Mouse (Mus musculus) limb, embryonic 14.5 days (tissue): Measurements from ENCODE around the gene Gje1. TPM values are rescaled to one million over a fixed set of nuclear protein-coding genes. Genes with fewer than 3 reads are reported as not detected.

Experiments used
- ATAC-seq: fragments of 200-750 bp; cut with Nextera tagmentation; 2 replicates; pipeline ENCODE4 v1.8.0; 2017; ENCODE audit warnings: low read depth, moderate number of reproducible peaks, moderate TSS enrichment; ENCODE audit not compliant: low FRiP score
- DNase-seq: peaks from one replicate; pipeline ENCODE4 v3.0.0-alpha.2; 2015; ENCODE audit warnings: low spot score
- H3K27ac ChIP-seq: fragments of 300-500 bp; sonication (generic); replicated peaks from 2 replicates; pipeline ENCODE4 v1.5.1; 2014; ENCODE audit warnings: low read depth, mild to moderate bottlenecking, low read length, moderate library complexity, mixed read lengths
- H3K27me3 ChIP-seq: fragments of 300-500 bp; sonication (generic); 2 replicates; pipeline ENCODE4 v1.6.1; 2014; ENCODE audit warnings: low read length, mixed read lengths; ENCODE audit not compliant: control insufficient read depth, insufficient read depth
- H3K36me3 ChIP-seq: fragments of 300-500 bp; sonication (generic); 2 replicates; pipeline ENCODE4 v1.6.1; 2014; ENCODE audit warnings: mild to moderate bottlenecking, low read length, moderate library complexity, mixed read lengths; ENCODE audit not compliant: control insufficient read depth, insufficient read depth
- H3K4me1 ChIP-seq: fragments of 300-500 bp; sonication (generic); 2 replicates; pipeline ENCODE4 v1.6.1; 2014; ENCODE audit warnings: antibody characterized with exemption, low read length, mixed read lengths; ENCODE audit not compliant: control insufficient read depth, insufficient read depth
- H3K4me2 ChIP-seq: fragments of 300-500 bp; sonication (generic); replicated peaks from 2 replicates; pipeline ENCODE4 v1.6.1; 2014; ENCODE audit warnings: low read depth, mild to moderate bottlenecking, low read length, moderate library complexity; ENCODE audit not compliant: severe bottlenecking
- H3K4me3 ChIP-seq: fragments of 300-500 bp; sonication (generic); replicated peaks from 2 replicates; pipeline ENCODE4 v1.5.1; 2014; ENCODE audit warnings: low read length
- H3K9ac ChIP-seq: fragments of 300-500 bp; sonication (generic); 2 replicates; pipeline ENCODE4 v1.6.1; 2014; ENCODE audit warnings: mild to moderate bottlenecking, low read depth, low read length, moderate library complexity; ENCODE audit not compliant: severe bottlenecking
- H3K9me3 ChIP-seq: fragments of 300-500 bp; sonication (generic); 2 replicates; pipeline ENCODE4 v1.6.1; 2016; ENCODE audit warnings: low read length; ENCODE audit not compliant: control insufficient read depth
- POLR2A ChIP-seq: fragments of 200-500 bp; IDR thresholded peaks from 2 replicates; pipeline ENCODE4 v1.8.0; 2012; ENCODE audit warnings: inconsistent platforms, mild to moderate bottlenecking, moderate library complexity, borderline replicate concordance; ENCODE audit not compliant: insufficient read depth, insufficient read length; ENCODE audit errors: extremely low read depth
- WGBS: fragments of 180-500 bp; shearing (Covaris S2); extraction: QIAGEN DNeasy Blood & Tissue Kit; methylation state at CpG from one replicate; pipeline ENCODE4 v1.1.7; 2014; 5-methylcytosine and 5-hydroxymethylcytosine counted together
- polyA plus RNA-seq, 2 experiments: library from polyadenylated mRNA; depleted of rRNA in 1 of 2; stranded (reverse) in 1 of 2; unstranded in 1 of 2; fragments of >200 nt; fragmentation: Nextera tagmentation in 1 of 2; extraction: Ambion mirVana in 1 of 2; gene quantifications; 2 replicates each; pipeline versions ENCODE4 v1.2.1 to v1.2.3; 2012 to 2014

Gje1 gene
- polyA plus RNA-seq (2012; rRNA removed), result 0.09 TPM in 1 of 2 replicates, not detected in the other
- polyA plus RNA-seq (2014; fragmentation: Nextera tagmentation; extraction: Ambion mirVana), result 0.14 TPM in 1 of 2 replicates, not detected in the other

GRCm38 (mm10) chr10:14718114-14718513, at the start of gene Gje1:
TSS of gene Gje1 (minus strand) at chr10:14718214.
- Histone ChIP-seq H3K9ac (no peak within 1 kb of the TSS), H3K27ac (no peak within 1 kb of the TSS), H3K4me1 (no peaks in the 10 kb centered on the region), H3K4me3 (no peak within 1 kb of the TSS), H3K36me3 (no peaks in the 10 kb centered on the region), H3K4me2 (no peak within 1 kb of the TSS), H3K27me3 (no peaks in the 10 kb centered on the region), H3K9me3 (no peaks in the 10 kb centered on the region)
- no peak for TF ChIP-seq POLR2A
- ATAC-seq (no peak), DNase-seq (no peak)
- WGBS, result 59% methylated on average over 3 of the region's 3 CpGs

- Histone ChIP-seq H3K36me3 (no peaks in the 10 kb centered on the region), H3K27ac (no peak overlapping the region), H3K4me1 (0 out of 2 replicates have a peak, but pooled peaks cover 4% of the 10 kb centered on the region), H3K9me3 (no peaks in the 10 kb centered on the region), H3K27me3 (0 out of 2 replicates have a peak, but pooled peaks cover 5% of the 10 kb centered on the region), H3K4me2 (peak overlapping the region; percentile 77), H3K4me3 (peak overlapping the region; percentile 38), H3K9ac (no peak overlapping the region; the same call in 1 of the 2 replicates)
- TF ChIP-seq POLR2A, result no peak
- ATAC-seq, result no peak
- 18% methylated on average over 8 of the region's 8 CpGs for WGBS
- no peak for DNase-seq
Observed at GRCm38 (mm10) chr10:14760618-14761017, 42.6 kb upstream of the Gje1 start.

GRCm38 (mm10) chr10:14759665-14760558, 41.9 kb upstream of the Gje1 start:
- H3K4me1 ChIP-seq, result 0 out of 2 replicates have a peak, but pooled peaks cover 4% of the 10 kb centered on the region
- H3K9me3 ChIP-seq, result no peaks in the 10 kb centered on the region
- H3K27me3 ChIP-seq, result 0 out of 2 replicates have a peak, but pooled peaks cover 5% of the 10 kb centered on the region
- H3K36me3 ChIP-seq, result no peaks in the 10 kb centered on the region
- WGBS, result 2% methylated on average over 34 of the region's 35 CpGs
- no peak for TF ChIP-seq POLR2A
- DNase-seq (no peak), ATAC-seq (0 out of 2 replicates have a peak, but pooled peaks have one; percentile 37)
- H3K27ac ChIP-seq, result no peak overlapping the region
- H3K4me3 ChIP-seq, result peak overlapping the region; percentile 38
- H3K4me2 ChIP-seq, result peak overlapping the region; percentile 77
- H3K9ac ChIP-seq, result peak overlapping the region; percentile 45

- no peaks in the 10 kb centered on the region for H3K9me3 ChIP-seq
- DNase-seq (peak; percentile 83), ATAC-seq (no peak)
- no peaks in the 10 kb centered on the region for H3K27me3 ChIP-seq
- no peak overlapping the region for H3K27ac ChIP-seq
- TF ChIP-seq POLR2A, result no peak
- 8% methylated on average over 2 of the region's 2 CpGs for WGBS
- H3K4me2 ChIP-seq, result no peak overlapping the region
- no peak overlapping the region for H3K4me3 ChIP-seq
- no peaks in the 10 kb centered on the region for H3K4me1 ChIP-seq
- no peaks in the 10 kb centered on the region for H3K36me3 ChIP-seq
- no peak overlapping the region for H3K9ac ChIP-seq
Observed at GRCm38 (mm10) chr10:14734285-14734684, 16.3 kb upstream of the Gje1 start.

- WGBS, result 77% methylated on average over 9 of the region's 9 CpGs
- no peak for DNase-seq
- H3K4me2 ChIP-seq, result no peak overlapping the region
- H3K27ac ChIP-seq, result no peak overlapping the region
- no peak for ATAC-seq
- no peaks in the 10 kb centered on the region for H3K4me1 ChIP-seq
- no peaks in the 10 kb centered on the region for H3K27me3 ChIP-seq
- H3K9ac ChIP-seq, result no peak overlapping the region
- no peaks in the 10 kb centered on the region for H3K36me3 ChIP-seq
- no peak for TF ChIP-seq POLR2A
- H3K4me3 ChIP-seq, result no peak overlapping the region
- no peaks in the 10 kb centered on the region for H3K9me3 ChIP-seq
Observed at GRCm38 (mm10) chr10:14725671-14726070, 7.7 kb upstream of the Gje1 start.
